Mouse (Mus musculus) lung, embryonic 16.5 days (tissue): ENCODE results near the gene Faim. TPM values are rescaled to one million over a fixed set of nuclear protein-coding genes. Genes with fewer than 3 reads are reported as not detected.
A peak's percentile ranks its signal among the peaks of the same experiment; 100 is the strongest.

ENCODE experiments used
- ATAC-seq: fragments of 200-750 bp; cut with Nextera tagmentation; 2 replicates; pipeline ENCODE4 v1.8.0; 2017; ENCODE audit warnings: low read depth, mild to moderate bottlenecking, moderate library complexity
- H3K27ac ChIP-seq: fragments of 300-500 bp; sonication (generic); 2 replicates; pipeline ENCODE4 v1.5.1; 2014; ENCODE audit warnings: mild to moderate bottlenecking, control low read depth, low read length
- H3K27me3 ChIP-seq: fragments of 300-500 bp; sonication (generic); 2 replicates; pipeline ENCODE4 v1.6.1; 2014; ENCODE audit warnings: low read depth, low read length, mixed read lengths; ENCODE audit not compliant: control insufficient read depth, insufficient read depth
- H3K36me3 ChIP-seq: fragments of 300-500 bp; sonication (generic); 2 replicates; pipeline ENCODE4 v1.6.1; 2014; ENCODE audit warnings: low read length; ENCODE audit not compliant: control insufficient read depth, insufficient read depth
- H3K4me1 ChIP-seq: fragments of 300-500 bp; sonication (generic); replicated peaks from 2 replicates; pipeline ENCODE4 v1.6.1; 2014; ENCODE audit warnings: low read length, mixed read lengths; ENCODE audit not compliant: control insufficient read depth, insufficient read depth
- H3K4me2 ChIP-seq: fragments of 300-500 bp; sonication (generic); 2 replicates; pipeline ENCODE4 v1.6.1; 2014; ENCODE audit warnings: low read depth, low read length, control low read depth
- H3K4me3 ChIP-seq: fragments of 300-500 bp; sonication (generic); 2 replicates; pipeline ENCODE4 v1.5.1; 2014; ENCODE audit warnings: mild to moderate bottlenecking, low read length, control low read depth
- H3K9ac ChIP-seq: fragments of 300-500 bp; sonication (generic); 2 replicates; pipeline ENCODE4 v1.6.1; 2014; ENCODE audit warnings: low read length, control low read depth
- H3K9me3 ChIP-seq: fragments of 300-500 bp; sonication (generic); 2 replicates; pipeline ENCODE4 v1.6.1; 2016; ENCODE audit warnings: low read length; ENCODE audit not compliant: control insufficient read depth
- WGBS: fragments of 180-500 bp; shearing (Covaris S2); extraction: QIAGEN DNeasy Blood & Tissue Kit; methylation state at CpG from one replicate; pipeline ENCODE4 v1.1.7; 2014; 5-methylcytosine and 5-hydroxymethylcytosine counted together
- polyA plus RNA-seq: library from polyadenylated mRNA; unstranded; fragments of >200 nt; fragmentation: Nextera tagmentation; extraction: Ambion mirVana; gene quantifications from 2 replicates; pipeline ENCODE4 v1.2.1, GENCODE M21; 2015

Gene Faim
- polyA plus RNA-seq, 1 experiment from 2014 or later = 37.6 TPM

- peak; percentile 46; the same call in 1 of the 2 replicates for ATAC-seq
- H3K27me3 ChIP-seq = peaks cover 93% of the 10 kb centered on the region
- peak overlapping the region; percentile 70 for H3K4me2 ChIP-seq
- H3K4me3 ChIP-seq = peak overlapping the region; percentile 48
- WGBS = under 1% methylated on average over 68 of the region's 80 CpGs
- peaks cover 20% of the 10 kb centered on the region for H3K4me1 ChIP-seq
- H3K36me3 ChIP-seq = no peaks in the 10 kb centered on the region
- H3K9ac ChIP-seq = no peak overlapping the region
- no peaks in the 10 kb centered on the region for H3K9me3 ChIP-seq
- no peak overlapping the region for H3K27ac ChIP-seq
Observed at GRCm38 (mm10) chr9:98956591-98957381, 29.4 kb upstream of the Faim start.

GRCm38 (mm10) chr9:98957751-98958351, 28.3 kb upstream of the Faim start:
- H3K9me3 ChIP-seq = no peaks in the 10 kb centered on the region
- no peak for ATAC-seq

GRCm38 (mm10) chr9:98958628-98959027, 27.5 kb upstream of the Faim start:
- Histone ChIP-seq H3K4me1 (peaks cover 20% of the 10 kb centered on the region), H3K9me3 (no peaks in the 10 kb centered on the region), H3K4me2 (no peak overlapping the region), H3K4me3 (no peak overlapping the region), H3K9ac (no peak overlapping the region), H3K27ac (no peak overlapping the region), H3K36me3 (no peaks in the 10 kb centered on the region), H3K27me3 (peaks cover 92% of the 10 kb centered on the region)
- no peak for ATAC-seq
- WGBS = 5% methylated on average over 6 of the region's 6 CpGs

More at GRCm38 (mm10) chr9:98957751-98958351, 28.3 kb upstream of the Faim start:
- H3K4me1 ChIP-seq = peaks cover 20% of the 10 kb centered on the region
- peaks cover 93% of the 10 kb centered on the region for H3K27me3 ChIP-seq
- H3K27ac ChIP-seq = no peak overlapping the region
- WGBS = 1% methylated on average over 23 of the region's 23 CpGs
- no peaks in the 10 kb centered on the region for H3K36me3 ChIP-seq
- H3K4me2 ChIP-seq = no peak overlapping the region
- H3K4me3 ChIP-seq = no peak overlapping the region
- no peak overlapping the region for H3K9ac ChIP-seq

GRCm38 (mm10) chr9:98959851-98960250, 26.3 kb upstream of the Faim start:
- H3K4me3 ChIP-seq = no peak overlapping the region
- no peaks in the 10 kb centered on the region for H3K36me3 ChIP-seq
- H3K4me1 ChIP-seq = peaks cover 19% of the 10 kb centered on the region
- no peak overlapping the region for H3K9ac ChIP-seq
- no peak overlapping the region for H3K27ac ChIP-seq
- 33% methylated on average over 3 of the region's 3 CpGs for WGBS
- no peaks in the 10 kb centered on the region for H3K9me3 ChIP-seq
- no peak for ATAC-seq
- peaks cover 90% of the 10 kb centered on the region for H3K27me3 ChIP-seq
- H3K4me2 ChIP-seq = no peak overlapping the region

- H3K36me3 ChIP-seq = no peaks in the 10 kb centered on the region
- H3K4me2 ChIP-seq = no peak overlapping the region
- no peak overlapping the region for H3K27ac ChIP-seq
- WGBS = 25% methylated on average over 4 of the region's 5 CpGs
- no peak overlapping the region for H3K9ac ChIP-seq
- no peak for ATAC-seq
- no peaks in the 10 kb centered on the region for H3K9me3 ChIP-seq
- H3K4me1 ChIP-seq = peaks cover 14% of the 10 kb centered on the region
- no peak overlapping the region for H3K4me3 ChIP-seq
- peaks cover 90% of the 10 kb centered on the region for H3K27me3 ChIP-seq
Observed at GRCm38 (mm10) chr9:98960348-98960747, 25.8 kb upstream of the Faim start.

- ATAC-seq = no peak
- WGBS = 8% methylated on average over 22 of the region's 22 CpGs
- Histone ChIP-seq H3K4me2 (no peak overlapping the region), H3K9me3 (no peaks in the 10 kb centered on the region), H3K27ac (no peak overlapping the region), H3K4me3 (no peak overlapping the region), H3K36me3 (no peaks in the 10 kb centered on the region), H3K9ac (no peak overlapping the region), H3K27me3 (peaks cover 82% of the 10 kb centered on the region), H3K4me1 (peaks cover 1% of the 10 kb centered on the region)
Observed at GRCm38 (mm10) chr9:98961591-98962477, 24.3 kb upstream of the Faim start.

- peaks cover 77% of the 10 kb centered on the region for H3K27me3 ChIP-seq
- H3K9me3 ChIP-seq = no peaks in the 10 kb centered on the region
- H3K36me3 ChIP-seq = no peaks in the 10 kb centered on the region
- WGBS = 1% methylated on average over 20 of the region's 20 CpGs
- no peak for ATAC-seq
- H3K4me3 ChIP-seq = no peak overlapping the region
- no peak overlapping the region for H3K4me2 ChIP-seq
- no peak overlapping the region for H3K27ac ChIP-seq
- no peak overlapping the region for H3K9ac ChIP-seq
- H3K4me1 ChIP-seq = no peaks in the 10 kb centered on the region
Observed at GRCm38 (mm10) chr9:98962478-98963142, 23.6 kb upstream of the Faim start.

- ATAC-seq = no peak
- Histone ChIP-seq H3K9ac (no peak overlapping the region), H3K9me3 (no peaks in the 10 kb centered on the region), H3K4me2 (no peak overlapping the region), H3K4me1 (no peaks in the 10 kb centered on the region), H3K27me3 (peaks cover 70% of the 10 kb centered on the region), H3K4me3 (no peak overlapping the region), H3K27ac (no peak overlapping the region), H3K36me3 (no peaks in the 10 kb centered on the region)
- 8% methylated on average over 18 of the region's 18 CpGs for WGBS
Observed at GRCm38 (mm10) chr9:98963661-98964060, 22.5 kb upstream of the Faim start.
